9 mouse cellular contexts compared by ENCODE assay signal in the genomic region with DNA sequence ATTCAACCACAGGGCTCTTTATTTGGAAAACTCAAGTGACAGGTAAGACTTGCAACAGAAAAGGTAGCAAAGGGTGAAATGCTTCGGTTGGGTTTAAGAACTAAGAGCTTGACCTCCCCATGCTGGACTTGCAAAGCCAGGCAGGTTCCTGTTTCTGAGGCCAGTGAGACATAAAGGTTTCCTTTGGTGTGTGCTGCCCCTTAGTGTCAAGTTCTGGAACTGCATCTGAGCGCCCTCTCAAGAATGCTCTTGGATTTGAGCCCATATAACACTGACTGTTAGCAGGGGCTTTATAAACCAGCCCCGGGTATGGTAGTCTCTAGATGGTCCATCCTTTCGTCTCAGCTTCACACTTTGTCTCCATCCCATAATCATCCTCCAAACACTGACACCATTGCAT. TPM values are rescaled to one million over a fixed set of nuclear protein-coding genes. Genes with fewer than 3 reads are reported as not detected.
DNase-seq lines count a peak whose midpoint lies in the region; ATAC-seq lines count a peak whose summit lies in the region.
"Had no signal": no experiment of that assay in that cellular context is flagged by ENCODE, and none has a peak within 500 bp of the region (broad histone marks: within the 10 kb centered on the region; RNA-seq: fewer than 3 reads in every experiment).

No protein-coding gene starts in this region.

- no peak overlapping the region for H3K9ac ChIP-seq in forebrain, embryonic 15.5 days (replicated peaks)
- H3K9ac ChIP-seq in hindbrain, embryonic 14.5 days = no peak overlapping the region

- H3K4me1 ChIP-seq in forebrain, embryonic 15.5 days = no peaks in the 10 kb centered on the region
- no peaks in the 10 kb centered on the region for H3K4me1 ChIP-seq in hindbrain, embryonic 14.5 days (replicated peaks; ENCODE audit: control insufficient read depth, insufficient read depth, low read length)

- no peak overlapping the region for H3K4me2 ChIP-seq in forebrain, embryonic 15.5 days (replicated peaks)
- H3K4me2 ChIP-seq in hindbrain, embryonic 14.5 days (replicated peaks) = no peak overlapping the region

- ATAC-seq in forebrain, embryonic 15.5 days (replicated peaks) = peak; percentile 55; the same call in 1 of the 2 replicates
- peak; percentile 78; the same call in 1 of the 2 replicates for ATAC-seq in hindbrain, embryonic 14.5 days (ENCODE audit: low FRiP score)
- peak; percentile 69 for ATAC-seq in megakaryocyte-erythroid progenitor cell, adult 5-6 weeks (replicated peaks; ENCODE audit: low FRiP score, low TSS enrichment, poor library complexity, severe bottlenecking)

- 14% methylated on average over 4 of the region's 4 CpGs for WGBS in forebrain, embryonic 15.5 days
- 24% methylated on average over 4 of the region's 4 CpGs for WGBS in hindbrain, embryonic 14.5 days

- H3K36me3 ChIP-seq in forebrain, embryonic 15.5 days = no peaks in the 10 kb centered on the region
- H3K36me3 ChIP-seq in hindbrain, embryonic 14.5 days (replicated peaks; ENCODE audit: control insufficient read depth, insufficient read depth) = no peaks in the 10 kb centered on the region

- no peaks in the 10 kb centered on the region for H3K9me3 ChIP-seq in forebrain, embryonic 15.5 days
- H3K9me3 ChIP-seq in hindbrain, embryonic 14.5 days (ENCODE audit: control insufficient read depth, low read length) = no peaks in the 10 kb centered on the region

- H3K27ac ChIP-seq in forebrain, embryonic 15.5 days (replicated peaks) = no peak overlapping the region
- H3K27ac ChIP-seq in hindbrain, embryonic 14.5 days = no peak overlapping the region

- peak; percentile 67 for DNase-seq in MN1 (ENCODE audit: low spot score)
- peak; percentile 63 for DNase-seq in c-Kit-positive CD71-positive TER-119-positive erythroid progenitor cells, embryonic 14.5 days (ENCODE audit: low spot score)
- peak; percentile 98 for DNase-seq in hindbrain, embryonic 14.5 days (ENCODE audit: low spot score)
- DNase-seq in layer of hippocampus, postnatal 25 days (ENCODE audit: extremely low spot score in 1 of 2, low spot score in 1 of 2) = peak; percentile 77 to 94
- DNase-seq in right cerebral cortex, postnatal 10 days (ENCODE audit: low spot score in 2 of 2) = peak; percentile 71 to 84
- DNase-seq in urinary bladder, postnatal 25 days (ENCODE audit: low spot score) = peak; percentile 78

- H3K4me3 ChIP-seq in forebrain, embryonic 15.5 days = no peak overlapping the region
- no peak overlapping the region for H3K4me3 ChIP-seq in hindbrain, embryonic 14.5 days (replicated peaks; ENCODE audit: low read length)

- H3K27me3 ChIP-seq in forebrain, embryonic 15.5 days = no peaks in the 10 kb centered on the region
- no peaks in the 10 kb centered on the region for H3K27me3 ChIP-seq in hindbrain, embryonic 14.5 days (ENCODE audit: control insufficient read depth, insufficient read depth, low read length)

RNA-seq across cellular contexts. Expression of a gene that starts 2.9 kb away (rescaled TPM):
- not detected in 2 replicates for polyA plus RNA-seq in forebrain, embryonic 15.5 days (2015; fragmentation: Nextera tagmentation; extraction: Ambion mirVana)
- not detected in 2 replicates for polyA plus RNA-seq in hindbrain, embryonic 14.5 days (2014; fragmentation: Nextera tagmentation; extraction: Ambion mirVana)
- not detected for total RNA-seq in layer of hippocampus, postnatal 25 days (2021)
- total RNA-seq in megakaryocyte-erythroid progenitor cell, adult 5-6 weeks (2014; fragmentation: Nextera tagmentation) = not detected in 2 replicates
- total RNA-seq in megakaryocyte-erythroid progenitor cell, adult 5-6 weeks (2017) = not detected in 2 replicates
- polyA plus RNA-seq: liver, embryonic 16.5 days had no signal

RNA-seq across cellular contexts. Expression of a gene that starts 36.7 kb away (rescaled TPM):
- polyA plus RNA-seq in forebrain, embryonic 15.5 days (2015; fragmentation: Nextera tagmentation; extraction: Ambion mirVana) = 0.40 and 1.3 TPM in 2 replicates
- polyA plus RNA-seq in hindbrain, embryonic 14.5 days (2014; fragmentation: Nextera tagmentation; extraction: Ambion mirVana) = 10.4 and 11.7 TPM in 2 replicates
- total RNA-seq in layer of hippocampus, postnatal 25 days (2021) = 10 to 100 TPM; 19.7 to 23.1 TPM
- not detected in 2 replicates for total RNA-seq in megakaryocyte-erythroid progenitor cell, adult 5-6 weeks (2014; fragmentation: Nextera tagmentation)
- not detected in 2 replicates for total RNA-seq in megakaryocyte-erythroid progenitor cell, adult 5-6 weeks (2017)

RNA-seq across cellular contexts. Expression of a gene that starts 43.6 kb away (rescaled TPM):
- polyA plus RNA-seq in forebrain, embryonic 15.5 days (2015; fragmentation: Nextera tagmentation; extraction: Ambion mirVana) = 0.29 TPM in 1 of 2 replicates, not detected in the other
- not detected in 2 replicates for polyA plus RNA-seq in hindbrain, embryonic 14.5 days (2014; fragmentation: Nextera tagmentation; extraction: Ambion mirVana)
- under 1 TPM; 0.12 to 0.22 TPM for total RNA-seq in layer of hippocampus, postnatal 25 days (2021)
- total RNA-seq in megakaryocyte-erythroid progenitor cell, adult 5-6 weeks (2014; fragmentation: Nextera tagmentation) = 0.66 TPM in 1 of 2 replicates, not detected in the other
- total RNA-seq in megakaryocyte-erythroid progenitor cell, adult 5-6 weeks (2017) = 0.47 TPM in 1 of 2 replicates, not detected in the other

Comparison
In these comparisons a context has a peak if more than half of its experiments do, and no peak if none do; other contexts are left out.
1. RNA of a gene that starts 36.7 kb away (total RNA-seq): 19.7 to 23.1 TPM in layer of hippocampus, postnatal 25 days; not detected in megakaryocyte-erythroid progenitor cell, adult 5-6 weeks; every median in the first group is over 10 times any median in the second.
2. Peak in every context shown above with its lines, with median percentiles within 50 percentile points of each other: DNase-seq and ATAC-seq.